Mouse (Mus musculus): ENCODE data around the gene Trex1. TPM values are rescaled to one million over a fixed set of nuclear protein-coding genes. Genes with fewer than 3 reads are reported as not detected.

Gene Trex1
- 10 to 100 TPM in 1 of 2 experiments, 1 to 10 TPM in 1; 9.7 to 10.5 TPM for total RNA-seq (2021)
- long read RNA-seq, experiment 1, partial matches to known transcripts = 0 of 7 reads
- long read RNA-seq, experiment 1, other reads (novel, unspliced or antisense) = 0 of 7 reads
- long read RNA-seq, experiment 2, transcript Trex1-202 (2 exons, 1,054 nt) = major isoform, 12 of 12 reads
- long read RNA-seq, experiment 2, partial matches to known transcripts = 0 of 12 reads
- long read RNA-seq, experiment 2, other reads (novel, unspliced or antisense) = 0 of 12 reads

- peak; percentile 92 for DNase-seq
Measured at GRCm38 (mm10) chr9:109059136-109059903, at the start of gene Trex1. Gene Trex1, minus strand, starts transcription at chr9:109059734.

- DNase-seq = no peak
Measured at GRCm38 (mm10) chr9:109107341-109107740, 47.8 kb upstream of the Trex1 start.

GRCm38 (mm10) chr9:109105648-109106047, 46.1 kb upstream of the Trex1 start:
- no peak for DNase-seq

GRCm38 (mm10) chr9:109105011-109105410, 45.5 kb upstream of the Trex1 start:
- no peak for DNase-seq

GRCm38 (mm10) chr9:109104083-109104482, 44.5 kb upstream of the Trex1 start:
- DNase-seq = no peak

GRCm38 (mm10) chr9:109103250-109103649, 43.7 kb upstream of the Trex1 start:
- DNase-seq = no peak

GRCm38 (mm10) chr9:109102541-109102940, 43.0 kb upstream of the Trex1 start:
- DNase-seq = no peak

GRCm38 (mm10) chr9:109101933-109102445, 42.5 kb upstream of the Trex1 start:
- no peak for DNase-seq

- DNase-seq = no peak
Measured at GRCm38 (mm10) chr9:109100307-109100928, 40.9 kb upstream of the Trex1 start.

- no peak for DNase-seq
Measured at GRCm38 (mm10) chr9:109098969-109099368, 39.4 kb upstream of the Trex1 start.

- no peak for DNase-seq
Measured at GRCm38 (mm10) chr9:109098366-109098765, 38.8 kb upstream of the Trex1 start.

GRCm38 (mm10) chr9:109097831-109098230, 38.3 kb upstream of the Trex1 start:
- peak; percentile 26 for DNase-seq

GRCm38 (mm10) chr9:109097291-109097690, 37.8 kb upstream of the Trex1 start:
- DNase-seq = no peak

GRCm38 (mm10) chr9:109096856-109097255, 37.3 kb upstream of the Trex1 start:
- DNase-seq = no peak

GRCm38 (mm10) chr9:109096251-109096661, 36.7 kb upstream of the Trex1 start:
- no peak for DNase-seq

- DNase-seq = peak; percentile 44
Measured at GRCm38 (mm10) chr9:109095137-109095982, 35.8 kb upstream of the Trex1 start, which contains the start of gene Plxnb1. Gene Plxnb1, plus strand, starts transcription at chr9:109095389.

GRCm38 (mm10) chr9:109094553-109095136, 35.1 kb upstream of the Trex1 start:
- no peak for DNase-seq

- DNase-seq = no peak
Measured at GRCm38 (mm10) chr9:109093786-109094552, 34.4 kb upstream of the Trex1 start.

- no peak for DNase-seq
Measured at GRCm38 (mm10) chr9:109092799-109093198, 33.3 kb upstream of the Trex1 start.

- no peak for DNase-seq
Measured at GRCm38 (mm10) chr9:109091802-109092201, 32.3 kb upstream of the Trex1 start.

GRCm38 (mm10) chr9:109090446-109090845, 30.9 kb upstream of the Trex1 start:
- no peak for DNase-seq

Measured in gastrocnemius, postnatal 25 days (tissue).